Mouse (Mus musculus) thymus, adult 2 months (tissue): Measurements from ENCODE around the gene Tbc1d4.

Experiments used
- CTCF ChIP-seq: fragments of 200-500 bp; IDR thresholded peaks from 2 replicates; pipeline ENCODE4 v1.5.1; 2012; ENCODE audit warnings: mild to moderate bottlenecking, control low read depth, low read length, moderate library complexity, borderline replicate concordance; ENCODE audit not compliant: control insufficient read depth, poor library complexity, insufficient read depth; ENCODE audit errors: extremely low read depth
- POLR2A ChIP-seq: fragments of 200-500 bp; IDR thresholded peaks from 2 replicates; pipeline ENCODE4 v1.6.1; 2012; ENCODE audit warnings: mild to moderate bottlenecking, low read length, control low read depth, moderate library complexity; ENCODE audit not compliant: control insufficient read depth, poor library complexity, insufficient read depth; ENCODE audit errors: extremely low read depth

DNA sequence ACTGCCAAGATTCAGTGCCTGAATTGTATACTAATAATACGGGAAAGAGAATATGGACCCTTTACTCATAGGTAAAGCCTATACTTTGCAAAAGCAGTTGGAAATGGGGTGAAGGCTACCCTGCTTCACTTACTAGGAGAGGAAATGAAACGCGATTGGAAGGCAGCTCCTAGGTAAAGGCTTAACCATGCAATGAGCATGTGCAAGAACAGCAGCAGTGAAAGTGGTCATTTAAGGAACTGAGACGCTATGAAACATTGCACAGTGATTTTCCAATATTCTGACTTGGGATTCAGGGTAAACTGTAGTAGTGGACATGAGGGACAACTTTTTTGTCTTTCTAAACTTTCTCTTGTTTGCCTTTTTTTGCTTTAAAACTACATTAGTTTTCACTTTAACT lies 140.8 kb downstream of the Tbc1d4 start:
- no peak for TF ChIP-seq POLR2A
- no peak for TF ChIP-seq CTCF
